Mouse (Mus musculus) MEL-GATA-1-ER (cell line): Measurements from ENCODE around the gene Bhlha15.

Experiments used
- DNase-seq: peaks from one replicate; pipeline ENCODE4 v3.0.0-alpha.2; 2012; ENCODE audit warnings: low read depth; ENCODE audit errors: extremely low read depth

Gene Bhlha15

DNA sequence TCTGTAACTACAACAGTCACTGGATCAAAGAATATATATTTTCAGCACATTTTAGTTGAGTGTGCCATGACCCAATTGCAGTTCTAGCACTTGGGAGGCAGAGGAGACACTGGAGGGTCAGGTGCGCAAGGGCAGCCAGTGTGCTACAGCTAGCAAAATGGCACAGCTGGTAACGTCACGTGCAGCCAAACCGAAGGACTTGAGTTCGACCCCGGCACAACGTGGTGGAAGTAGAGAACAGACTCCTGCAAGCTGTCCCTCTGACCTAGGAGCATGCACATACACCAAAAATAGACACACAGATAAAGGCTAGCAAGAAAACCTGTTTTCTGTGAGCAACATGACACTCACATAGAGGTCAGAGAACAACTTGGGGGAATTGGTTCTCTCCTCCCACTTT, 759 bp upstream of the Bhlha15 start:
- DNase-seq: no peak

DNA sequence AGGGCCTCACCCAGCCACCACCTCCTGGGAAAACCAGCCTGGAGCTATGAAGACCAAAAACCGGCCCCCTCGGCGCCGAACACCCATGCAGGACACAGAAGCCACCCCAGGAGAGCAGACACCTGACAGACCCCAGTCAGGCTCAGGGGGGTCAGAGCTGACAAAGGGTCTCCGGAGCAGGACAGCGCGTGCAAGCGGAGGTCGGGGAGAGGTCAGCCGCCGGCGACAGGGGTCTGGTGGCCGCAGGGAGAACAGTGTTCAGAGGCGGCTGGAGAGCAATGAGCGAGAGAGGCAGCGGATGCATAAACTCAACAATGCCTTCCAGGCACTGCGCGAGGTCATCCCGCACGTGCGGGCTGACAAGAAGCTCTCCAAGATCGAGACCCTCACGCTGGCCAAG, 940 bp downstream of the Bhlha15 start:
- no peak for DNase-seq

DNA sequence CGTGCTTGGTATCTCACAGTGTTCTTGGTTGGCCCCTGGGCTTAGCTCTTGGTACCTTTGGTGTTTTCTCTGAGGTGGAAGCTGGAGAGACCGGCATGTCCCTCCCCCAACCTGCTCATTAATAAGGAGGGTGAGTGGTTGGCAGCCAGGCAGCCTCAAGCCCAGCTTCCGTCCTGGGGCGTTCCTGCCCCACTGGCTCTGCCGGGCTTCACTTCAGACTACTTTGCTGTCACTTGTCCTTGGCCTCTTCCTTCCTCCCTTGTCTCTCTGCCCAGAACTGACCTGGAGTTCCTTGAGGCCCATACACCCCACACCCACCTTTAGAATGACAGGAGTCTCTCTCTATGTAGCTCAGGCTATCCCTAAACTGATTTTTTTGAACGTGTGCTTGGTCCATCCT, 2.6 kb downstream of the Bhlha15 start:
- no peak for DNase-seq

DNA sequence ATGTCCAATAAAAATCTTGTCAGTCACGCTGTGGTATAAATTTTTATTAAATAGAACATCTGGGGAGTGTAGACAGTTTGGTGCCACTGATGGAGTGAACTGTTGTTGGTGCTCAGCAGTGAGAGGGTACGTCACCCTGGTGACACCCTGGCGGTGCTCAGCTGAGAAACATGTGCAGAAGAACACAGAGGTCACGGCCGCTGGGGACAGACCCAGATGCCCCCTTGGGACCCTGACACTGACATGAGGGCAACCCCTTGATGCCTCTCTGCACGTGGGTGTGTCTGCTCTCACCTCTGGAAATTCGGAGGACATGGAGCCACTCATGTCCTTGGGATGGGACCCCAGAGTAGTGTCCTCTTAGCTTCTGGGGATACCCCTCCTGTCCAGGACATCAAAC, 4.3 kb downstream of the Bhlha15 start:
- DNase-seq: no peak

DNA sequence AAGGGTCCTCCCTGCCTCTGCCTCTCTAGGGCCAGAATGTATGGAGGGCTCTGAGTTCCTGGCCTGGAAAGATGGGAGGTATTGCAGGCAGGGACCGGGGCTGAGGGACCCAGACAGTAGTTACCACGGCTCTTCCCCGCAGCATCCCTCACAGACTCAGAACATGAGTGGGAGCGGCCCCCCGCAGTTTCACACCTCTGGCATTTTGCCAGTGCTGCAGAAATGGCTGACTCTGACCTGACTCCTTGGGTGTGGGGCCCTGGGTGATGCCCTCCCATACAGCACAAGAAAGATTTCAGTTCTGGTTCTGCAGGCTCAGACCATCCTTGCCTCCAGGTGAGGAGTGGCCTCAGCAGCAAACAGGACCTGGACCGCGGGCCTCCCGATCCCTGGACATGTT, 5.5 kb downstream of the Bhlha15 start:
- no peak for DNase-seq

DNA sequence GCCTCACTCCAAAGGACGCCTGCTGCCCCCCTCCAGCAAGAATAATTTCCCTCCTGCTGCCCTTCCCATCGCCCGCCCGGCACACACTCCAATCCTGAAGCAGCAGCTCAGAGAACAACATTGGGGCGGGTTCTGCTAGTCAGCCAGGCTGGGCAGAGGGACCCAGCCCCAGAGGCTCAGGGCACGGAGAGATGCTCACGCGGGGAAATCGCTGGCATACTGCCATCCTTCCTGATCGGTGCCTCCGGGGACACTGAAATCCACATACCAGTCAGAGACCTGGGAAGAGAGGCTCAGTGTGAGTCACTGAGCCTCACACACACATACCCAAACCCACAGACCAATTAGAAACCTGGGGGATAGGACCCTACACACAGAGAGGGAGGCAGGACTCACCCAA, 10.5 kb downstream of the Bhlha15 start:
- DNase-seq: no peak

DNA sequence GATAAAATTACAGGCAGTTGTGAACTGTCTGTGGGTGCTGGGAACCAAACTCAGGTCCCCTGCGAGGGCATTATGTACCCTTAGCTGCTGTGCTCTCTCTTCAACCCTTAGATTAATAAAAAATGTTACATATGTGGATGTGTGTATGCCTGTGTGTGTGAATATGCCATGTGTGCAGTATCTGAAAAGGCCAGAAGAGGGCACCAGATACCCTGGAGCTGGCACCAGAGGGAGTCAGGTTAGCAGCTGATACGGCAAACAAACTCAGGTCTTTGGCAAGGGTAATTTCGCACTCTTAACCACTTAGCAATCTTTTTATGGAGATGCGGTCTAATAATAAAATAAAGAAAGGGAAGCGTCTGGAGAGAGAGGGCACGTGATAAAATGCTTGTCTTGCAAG, 12.3 kb downstream of the Bhlha15 start:
- no peak for DNase-seq

DNA sequence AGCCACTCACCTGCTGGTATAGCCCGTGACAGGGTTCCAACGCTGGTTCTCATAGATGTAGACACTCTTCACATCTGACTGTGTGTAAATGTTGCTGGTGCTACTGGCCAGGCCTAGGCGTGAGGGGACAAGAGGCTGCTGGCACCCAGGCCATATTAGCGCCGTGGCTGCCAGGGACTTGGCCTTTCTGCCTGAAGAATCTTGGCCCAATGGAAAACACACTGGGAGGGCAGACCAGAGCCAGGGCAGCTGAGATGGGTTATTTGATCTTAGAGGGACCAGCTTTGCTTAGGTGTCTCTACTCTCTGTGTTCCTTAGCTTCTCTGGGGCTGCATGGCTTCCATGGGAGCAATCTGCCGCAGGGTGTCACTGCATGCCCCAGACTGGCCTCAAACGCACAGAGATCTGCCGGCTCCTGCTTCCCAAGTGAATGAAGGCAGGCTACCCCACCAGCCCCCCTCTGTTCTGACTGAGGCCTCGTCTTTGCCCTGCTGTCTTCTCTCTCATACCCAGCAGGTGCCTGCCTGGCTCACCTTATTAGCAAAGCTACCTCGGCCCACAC, 13.4 kb downstream of the Bhlha15 start:
- DNase-seq: no peak

DNA sequence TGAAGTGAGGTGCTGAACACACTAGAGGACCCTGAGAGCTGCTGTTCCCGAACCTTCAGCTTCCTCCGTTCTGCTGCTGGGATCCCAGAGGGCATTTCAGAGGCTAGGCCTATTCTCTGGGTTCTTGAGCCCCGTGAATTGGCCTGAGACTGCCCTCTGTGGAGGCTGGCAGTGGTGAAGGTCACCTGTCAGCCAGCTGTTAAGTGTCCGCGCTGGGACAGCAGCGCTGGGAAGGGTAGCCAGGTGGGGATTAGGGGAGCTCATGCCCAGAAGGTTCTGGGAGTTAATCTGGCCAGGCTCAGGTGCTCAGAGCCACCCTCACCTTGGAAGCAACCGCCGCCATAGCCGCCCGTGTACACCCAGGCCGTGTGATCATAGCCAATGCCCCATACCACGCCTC, 14.2 kb downstream of the Bhlha15 start:
- no peak for DNase-seq

DNA sequence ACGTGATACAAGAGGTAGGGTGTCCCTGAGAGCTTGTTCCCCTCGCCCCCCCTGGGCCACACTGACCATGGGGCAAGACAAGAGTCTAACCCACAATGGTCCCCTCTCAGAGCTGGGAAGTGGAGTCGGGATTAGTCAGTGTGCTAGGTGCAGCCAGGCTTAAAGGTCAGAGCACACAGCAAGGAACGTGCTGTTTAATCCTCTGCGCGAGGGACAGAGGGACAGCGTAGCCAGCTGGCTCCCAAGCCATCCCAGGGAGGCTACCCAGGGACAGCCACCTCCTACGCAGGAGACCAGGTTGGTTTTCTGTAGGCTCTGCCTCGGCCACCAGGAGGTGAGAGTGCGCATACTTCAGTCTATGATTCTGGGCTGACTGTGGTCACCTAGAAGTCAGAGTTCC, 14.8 kb downstream of the Bhlha15 start:
- DNase-seq: no peak

DNA sequence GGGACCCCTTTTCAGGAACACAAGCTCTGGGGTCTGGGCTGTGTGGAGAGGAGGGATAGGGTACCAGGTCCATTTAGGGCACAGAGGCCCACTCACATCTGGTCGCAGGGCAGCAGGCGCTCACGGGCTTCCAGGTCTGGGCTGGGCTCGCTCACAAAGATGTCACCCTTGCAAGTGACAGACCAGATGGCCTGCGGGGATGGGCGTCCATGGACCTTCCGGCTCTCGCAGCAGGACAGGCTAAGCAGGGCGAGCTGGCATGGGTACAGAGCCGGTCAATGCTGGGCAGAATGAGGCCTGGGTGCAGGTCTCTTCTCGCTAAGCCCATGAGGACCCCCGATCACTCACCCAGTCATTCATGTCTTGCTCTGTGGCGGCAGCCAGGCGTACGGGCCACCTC, 16.0 kb downstream of the Bhlha15 start:
- no peak for DNase-seq

DNA sequence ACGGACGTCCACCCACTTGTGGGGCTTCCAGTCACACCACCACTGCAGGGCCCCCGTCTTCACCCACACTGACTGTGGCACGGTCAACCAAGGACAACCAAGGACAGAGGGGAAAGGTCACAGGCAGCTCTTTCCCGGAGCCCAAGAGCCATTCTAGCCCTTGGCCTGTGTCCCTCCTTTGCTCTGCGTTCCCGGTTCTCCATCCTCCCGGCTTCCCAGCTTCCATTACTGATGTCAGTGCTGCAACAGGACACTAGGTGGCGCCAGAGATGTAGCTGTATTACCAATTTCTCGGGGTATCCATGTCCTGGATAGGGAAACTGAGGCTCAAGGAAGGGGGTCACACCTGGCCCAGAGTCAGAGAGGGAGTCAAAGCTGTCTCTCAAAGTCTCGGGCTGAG, 17.4 kb downstream of the Bhlha15 start:
- DNase-seq: no peak

DNA sequence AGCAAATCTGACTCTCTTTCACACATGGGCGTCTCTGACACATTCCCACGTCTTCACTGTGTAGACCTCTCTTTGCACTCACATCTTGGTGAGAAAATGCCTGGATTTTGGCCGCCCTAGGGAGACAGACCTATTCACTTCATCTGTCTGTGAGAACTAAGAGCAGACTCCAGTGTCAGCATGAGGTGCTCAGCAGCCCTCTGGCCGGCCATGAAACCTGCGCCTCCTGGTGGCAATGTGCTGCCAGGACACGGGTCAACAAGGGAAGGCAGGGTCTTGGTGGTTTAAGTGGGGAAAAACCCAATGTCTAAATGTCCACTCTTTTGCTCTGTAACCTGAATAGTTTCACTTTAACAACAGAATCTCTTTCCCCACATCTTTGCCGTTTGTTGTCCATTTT, 24.4 kb downstream of the Bhlha15 start:
- DNase-seq: no peak

DNA sequence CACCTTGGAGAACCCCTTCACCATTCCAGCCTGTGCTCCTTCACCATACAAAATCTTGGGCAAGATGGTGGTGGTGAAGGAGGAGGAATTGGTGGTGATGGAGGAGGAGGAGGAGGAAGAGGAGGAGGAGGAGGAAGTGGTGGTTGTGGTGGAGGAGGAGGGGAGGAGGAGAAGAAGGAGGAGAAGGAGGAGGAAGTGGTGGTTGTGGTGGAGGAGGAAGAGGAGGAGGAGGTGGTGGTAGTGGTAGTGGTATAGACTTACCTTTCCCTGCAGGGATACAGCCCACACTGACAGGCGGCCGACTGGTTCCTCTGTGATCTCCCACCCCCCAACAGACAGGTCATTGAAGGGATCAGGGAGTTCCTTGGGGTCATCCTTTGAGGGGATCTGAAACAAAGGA, 25.9 kb downstream of the Bhlha15 start:
- DNase-seq: no peak

DNA sequence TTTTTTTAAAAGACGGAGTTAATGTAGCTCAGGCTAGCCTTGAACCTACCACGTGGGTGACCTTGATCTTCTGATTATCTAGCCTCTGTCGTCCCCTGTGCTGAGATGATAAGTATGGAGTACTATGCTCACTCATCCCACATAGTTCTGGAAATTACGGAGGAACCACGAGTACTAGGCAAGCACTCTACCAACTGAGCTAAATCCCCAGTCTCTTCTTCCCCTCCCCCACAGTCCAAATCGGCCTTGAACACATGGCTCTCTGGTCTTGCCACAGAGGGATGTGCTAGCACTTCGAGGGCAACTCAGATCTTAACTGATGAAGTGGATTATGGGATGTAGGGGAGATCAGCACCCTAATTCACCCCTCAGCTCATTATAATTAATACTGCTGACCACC, 28.0 kb downstream of the Bhlha15 start:
- no peak for DNase-seq

DNA sequence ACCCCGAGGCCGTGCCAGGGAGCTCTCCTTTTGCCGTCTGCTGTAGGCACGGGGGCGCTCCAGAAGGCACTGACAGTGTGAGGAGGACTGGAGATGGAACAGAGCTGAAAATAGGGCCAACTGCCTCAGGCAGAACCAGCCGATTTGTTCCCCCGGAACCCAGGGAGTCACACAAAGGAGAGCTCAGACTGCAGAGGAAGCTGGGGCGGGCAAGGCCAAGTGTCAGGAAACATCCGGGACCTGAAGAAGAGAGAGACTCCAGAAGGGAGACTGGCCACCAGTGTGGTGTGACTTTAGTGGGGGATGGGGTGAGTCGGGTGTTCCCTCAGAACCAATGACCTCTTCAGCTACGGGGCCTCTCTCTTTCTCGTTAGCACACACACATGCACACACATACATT, 29.2 kb downstream of the Bhlha15 start:
- no peak for DNase-seq

DNA sequence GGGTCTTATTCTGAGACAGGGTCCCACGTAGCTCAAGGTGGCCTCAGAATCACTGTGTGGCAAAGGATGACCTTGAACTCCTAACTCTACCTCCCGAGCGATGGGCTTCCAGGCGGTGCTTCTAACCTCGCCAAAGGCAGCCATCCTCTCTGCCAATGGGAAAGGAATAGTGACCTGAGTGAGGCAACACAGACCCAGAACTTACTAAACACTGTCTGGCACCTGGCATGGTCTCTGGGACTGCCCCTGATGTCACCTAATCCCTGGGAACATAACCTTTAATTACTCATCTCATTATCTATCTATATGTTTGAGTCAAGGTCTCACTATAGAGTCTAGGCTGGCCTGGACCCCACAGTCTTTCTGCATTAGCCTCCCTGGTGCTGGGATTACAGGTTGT, 29.9 kb downstream of the Bhlha15 start:
- no peak for DNase-seq

DNA sequence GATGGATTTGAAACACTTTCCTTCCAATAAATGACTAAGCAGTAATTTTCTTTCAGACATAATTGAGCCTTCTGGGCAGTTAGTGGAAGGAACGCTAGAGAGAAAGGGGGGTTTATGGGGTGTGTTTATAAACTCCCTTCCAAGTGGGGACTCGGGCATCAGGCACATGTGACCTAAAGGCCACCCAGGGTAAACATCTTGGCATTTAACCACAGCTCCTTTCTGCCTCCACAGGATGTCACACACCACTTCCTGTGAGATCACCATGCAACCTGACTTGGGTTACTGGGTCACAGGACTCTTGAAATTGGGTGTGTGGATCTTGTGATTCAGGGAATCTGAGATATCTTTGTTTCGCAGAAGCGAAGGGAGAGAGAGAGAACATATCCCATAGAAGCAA, 31.2 kb downstream of the Bhlha15 start:
- no peak for DNase-seq

DNA sequence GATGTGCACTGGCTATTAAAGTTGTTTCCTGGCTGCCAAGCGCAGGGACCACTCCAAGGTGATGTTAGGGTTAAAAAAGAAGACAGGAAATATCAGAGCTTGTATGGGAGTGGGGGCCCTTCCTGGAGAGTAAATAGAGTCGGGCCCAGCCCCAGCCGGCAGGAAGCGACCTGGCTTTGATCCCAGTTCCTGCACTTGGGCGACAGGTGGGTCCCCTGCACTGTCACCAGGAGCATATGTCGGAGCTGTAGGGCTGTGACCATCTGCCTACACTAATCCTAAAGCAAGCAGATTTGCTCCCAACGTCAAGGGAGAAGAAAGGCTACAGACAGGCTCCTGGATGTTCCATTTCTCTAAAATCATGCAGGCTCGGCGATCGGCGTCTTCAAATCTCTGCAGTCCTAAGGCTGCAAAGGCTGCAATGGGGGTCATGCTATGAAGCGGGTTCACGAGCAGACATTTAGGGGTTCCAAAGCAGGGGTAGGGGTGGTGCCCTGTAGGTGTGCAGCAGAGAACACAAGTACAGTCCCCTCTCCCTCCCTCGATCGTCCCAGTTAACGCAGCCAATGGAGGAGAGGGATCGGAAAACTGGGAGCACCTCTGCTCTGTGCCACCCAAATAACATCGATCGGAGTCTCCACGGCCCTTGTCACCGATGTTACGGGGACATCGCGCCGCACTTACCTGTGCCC, 32.9 kb downstream of the Bhlha15 start:
- DNase-seq: no peak

DNA sequence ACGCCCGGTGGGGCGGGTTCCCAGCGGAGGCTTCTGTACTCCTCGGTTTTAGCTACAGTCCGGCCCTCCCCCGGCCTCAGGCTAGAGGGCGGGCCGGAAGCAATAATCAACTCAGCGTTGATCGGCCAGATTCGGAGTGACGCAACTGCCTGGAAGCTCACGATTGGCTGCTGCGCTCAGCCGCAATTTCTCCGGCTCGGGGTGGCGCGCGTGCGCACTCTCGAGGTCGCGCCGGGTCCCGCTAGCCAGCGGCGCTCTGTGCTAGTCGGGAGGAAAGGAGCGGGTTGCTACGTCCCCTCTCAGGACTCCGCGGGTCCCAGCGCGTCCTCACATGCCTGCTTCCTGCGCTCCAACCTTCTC, 33.4 kb downstream of the Bhlha15 start, which contains the start of gene Tecpr1:
TSS of gene Tecpr1 (minus strand) at position 113 of the 360 bp plus-strand sequence.
- DNase-seq: peak; percentile 84

DNA sequence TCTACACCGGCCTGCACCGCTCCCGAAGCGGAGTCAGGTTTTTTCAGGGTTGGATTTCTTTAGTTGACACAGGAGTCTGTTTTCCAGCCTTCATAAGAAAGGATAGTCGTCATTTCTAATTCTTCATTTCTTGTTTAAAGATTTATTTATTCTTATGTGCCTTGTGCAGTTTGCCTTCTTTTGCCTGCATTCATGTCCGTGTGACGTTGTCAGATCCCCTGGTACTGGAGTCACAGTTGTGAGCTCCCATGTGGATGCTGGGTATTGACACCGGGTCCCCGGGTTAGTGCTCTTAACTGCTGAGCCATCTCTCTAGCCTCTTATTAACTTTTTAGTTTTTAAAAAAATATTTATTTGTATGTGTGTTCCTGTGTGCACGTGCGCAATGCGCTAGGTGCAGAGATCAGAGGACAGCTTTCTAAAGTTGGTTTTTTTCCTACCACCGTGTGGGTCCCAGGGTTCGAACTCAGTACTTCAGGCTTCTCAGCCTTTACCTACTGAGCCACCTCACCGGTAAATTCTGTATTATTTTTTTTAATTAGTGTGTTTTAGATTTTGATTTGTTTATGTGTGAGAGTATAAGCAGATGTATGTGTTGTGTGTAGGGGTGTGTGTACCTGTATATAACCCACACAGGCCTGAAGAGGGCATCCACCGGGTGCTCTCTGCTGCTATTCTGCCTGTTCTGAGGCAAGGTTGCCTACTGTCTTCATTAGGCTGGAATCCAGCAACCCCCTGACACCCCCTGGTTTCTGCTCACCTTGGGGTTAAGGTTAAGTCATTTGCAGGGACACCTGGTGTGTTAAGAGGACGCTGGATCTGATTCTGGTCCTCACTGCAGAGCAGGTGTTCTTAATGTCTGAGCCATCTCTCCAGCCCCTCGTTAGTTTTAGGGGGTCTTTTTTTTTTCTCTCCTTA, 34.1 kb downstream of the Bhlha15 start:
- no peak for DNase-seq

DNA sequence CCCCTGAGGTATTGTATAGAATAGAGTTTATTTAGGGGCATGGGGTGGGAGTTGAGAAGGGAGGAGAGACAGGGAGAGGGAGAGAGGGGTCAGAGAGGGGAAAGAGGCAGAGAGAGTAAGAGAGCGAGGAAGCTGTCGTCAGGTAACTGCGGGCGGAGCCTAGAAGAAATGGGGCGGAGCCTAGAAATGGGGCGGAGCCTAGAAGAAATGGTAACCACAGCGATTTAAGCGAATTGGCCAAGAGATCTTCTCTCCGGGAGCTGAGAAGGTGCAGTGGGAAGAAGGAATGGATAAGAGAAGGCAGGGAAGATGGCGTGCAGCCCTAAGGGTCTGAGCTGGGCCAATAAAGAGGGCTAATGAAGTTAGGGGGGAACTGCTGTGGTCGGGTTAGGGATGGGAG, 36.1 kb downstream of the Bhlha15 start:
- DNase-seq: no peak

DNA sequence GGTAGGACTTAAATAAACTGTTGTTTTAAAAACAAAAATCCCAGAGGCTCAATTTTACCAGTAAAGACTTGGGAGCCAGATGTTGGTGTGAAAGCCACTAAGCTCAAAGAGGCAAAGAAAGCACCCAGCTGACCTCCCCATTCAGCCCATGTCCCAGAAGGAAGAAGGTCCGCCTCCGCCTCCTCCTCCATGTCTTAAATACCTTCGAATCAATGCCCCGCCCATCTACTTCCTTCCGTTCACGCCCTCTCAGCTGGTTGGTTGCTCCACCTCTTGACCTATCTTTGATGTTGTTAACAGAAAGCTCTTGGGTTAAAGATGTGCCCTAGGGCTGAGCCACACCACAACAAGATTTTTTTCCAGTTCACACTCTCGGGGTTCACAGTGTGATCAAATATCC, 40.1 kb downstream of the Bhlha15 start:
- DNase-seq: no peak
